Mouse (Mus musculus) liver, embryonic 16.5 days (tissue): ENCODE measurements around the gene Supt7l. TPM values are rescaled to one million over a fixed set of nuclear protein-coding genes. Genes with fewer than 3 reads are reported as not detected.

Experiments used
- ATAC-seq: fragments of 200-750 bp; cut with Nextera tagmentation; 2 replicates; pipeline ENCODE4 v1.8.0; 2017; ENCODE audit warnings: low read depth, mild to moderate bottlenecking, moderate number of reproducible peaks, moderate library complexity
- H3K27ac ChIP-seq: fragments of 300-500 bp; sonication (generic); 2 replicates; pipeline ENCODE4 v1.5.1; 2014; ENCODE audit warnings: mild to moderate bottlenecking, low read length
- H3K27me3 ChIP-seq: fragments of 300-500 bp; sonication (generic); 2 replicates; pipeline ENCODE4 v1.6.1; 2014; ENCODE audit warnings: low read depth, low read length, mixed read lengths; ENCODE audit not compliant: control insufficient read depth, insufficient read depth
- H3K36me3 ChIP-seq: fragments of 300-500 bp; sonication (generic); 2 replicates; pipeline ENCODE4 v1.6.1; 2014; ENCODE audit warnings: mild to moderate bottlenecking; ENCODE audit not compliant: control insufficient read depth, insufficient read depth
- H3K4me1 ChIP-seq: fragments of 300-500 bp; sonication (generic); 2 replicates; pipeline ENCODE4 v1.6.1; 2014; ENCODE audit warnings: low read depth, low read length, mixed read lengths; ENCODE audit not compliant: control insufficient read depth
- H3K4me2 ChIP-seq: fragments of 300-500 bp; sonication (generic); 2 replicates; pipeline ENCODE4 v1.6.1; 2014; ENCODE audit warnings: low read depth, low read length, mixed read lengths
- H3K4me3 ChIP-seq: fragments of 300-500 bp; sonication (generic); 2 replicates; pipeline ENCODE4 v1.5.1; 2014; ENCODE audit warnings: low read depth, mild to moderate bottlenecking, low read length
- H3K9ac ChIP-seq: fragments of 300-500 bp; sonication (generic); 2 replicates; pipeline ENCODE4 v1.6.1; 2014; ENCODE audit warnings: low read depth, low read length
- H3K9me3 ChIP-seq: fragments of 300-500 bp; sonication (generic); replicated peaks from 2 replicates; pipeline ENCODE4 v1.6.1; 2016; ENCODE audit warnings: low read length; ENCODE audit not compliant: control insufficient read depth
- WGBS: fragments of 180-500 bp; shearing (Covaris S2); extraction: QIAGEN DNeasy Blood & Tissue Kit; methylation state at CpG from one replicate; pipeline ENCODE4 v1.1.7; 2014; ENCODE audit not compliant: insufficient replicate concordance; 5-methylcytosine and 5-hydroxymethylcytosine counted together
- polyA plus RNA-seq: library from polyadenylated mRNA; unstranded; fragments of >200 nt; fragmentation: Nextera tagmentation; extraction: Ambion mirVana; gene quantifications from 2 replicates; pipeline ENCODE4 v1.2.1, GENCODE M21; 2015

The Supt7l gene
- polyA plus RNA-seq, 1 experiment from 2014 or later = 7.5 TPM

DNA sequence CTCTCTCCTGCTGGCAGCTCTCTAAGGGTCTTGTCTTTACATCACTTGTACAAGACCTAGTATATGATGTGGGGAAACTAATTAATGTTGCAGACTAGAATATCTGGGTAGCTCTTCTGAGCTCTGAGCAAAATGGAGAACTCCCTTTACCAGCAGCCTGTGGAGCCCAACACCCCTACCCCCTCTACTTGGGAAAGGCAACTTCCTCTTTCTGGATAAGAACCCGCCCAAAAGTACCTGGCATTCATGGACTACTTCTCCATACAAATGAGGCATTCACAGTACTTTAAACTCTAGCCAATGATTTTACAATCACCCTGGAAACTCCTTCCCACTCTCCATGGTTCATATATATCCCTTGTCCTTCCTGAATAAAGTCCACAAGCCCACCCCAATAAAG, 15.1 kb downstream of the Supt7l start:
- no peaks in the 10 kb centered on the region for H3K9me3 ChIP-seq
- ATAC-seq = no peak
- 45% methylated on average over 1 of the region's 1 CpGs for WGBS
- no peak overlapping the region for H3K4me3 ChIP-seq
- H3K36me3 ChIP-seq = peaks cover 19% of the 10 kb centered on the region
- H3K27ac ChIP-seq = no peak overlapping the region
- H3K4me1 ChIP-seq = no peaks in the 10 kb centered on the region
- no peaks in the 10 kb centered on the region for H3K27me3 ChIP-seq
- H3K9ac ChIP-seq = no peak overlapping the region
- no peak overlapping the region for H3K4me2 ChIP-seq

DNA sequence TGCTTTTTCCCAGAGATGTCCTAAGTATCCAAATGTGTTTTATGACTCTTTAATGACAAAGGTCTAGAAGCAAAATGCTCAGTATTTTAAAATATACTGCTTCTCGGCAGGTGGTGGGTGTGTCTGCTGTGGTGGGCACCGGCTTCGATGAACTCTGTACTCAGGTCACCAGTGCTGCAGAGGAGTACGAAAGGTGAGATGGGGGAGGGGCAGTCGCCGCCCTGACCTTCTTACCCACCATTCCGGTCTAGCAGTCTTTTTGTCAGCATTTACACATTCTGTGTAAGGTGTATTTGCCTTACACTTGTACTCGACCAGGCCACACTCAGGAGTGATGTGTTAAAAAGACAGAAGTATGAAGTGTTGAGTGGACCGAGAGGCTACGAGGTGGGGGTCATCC, 22.8 kb downstream of the Supt7l start:
- Histone ChIP-seq H3K9me3 (no peaks in the 10 kb centered on the region), H3K4me2 (no peak overlapping the region), H3K27me3 (no peaks in the 10 kb centered on the region), H3K4me1 (no peaks in the 10 kb centered on the region), H3K27ac (no peak overlapping the region), H3K9ac (no peak overlapping the region), H3K36me3 (peaks cover 17% of the 10 kb centered on the region), H3K4me3 (no peak overlapping the region)
- ATAC-seq = no peak
- 75% methylated on average over 10 of the region's 10 CpGs for WGBS

DNA sequence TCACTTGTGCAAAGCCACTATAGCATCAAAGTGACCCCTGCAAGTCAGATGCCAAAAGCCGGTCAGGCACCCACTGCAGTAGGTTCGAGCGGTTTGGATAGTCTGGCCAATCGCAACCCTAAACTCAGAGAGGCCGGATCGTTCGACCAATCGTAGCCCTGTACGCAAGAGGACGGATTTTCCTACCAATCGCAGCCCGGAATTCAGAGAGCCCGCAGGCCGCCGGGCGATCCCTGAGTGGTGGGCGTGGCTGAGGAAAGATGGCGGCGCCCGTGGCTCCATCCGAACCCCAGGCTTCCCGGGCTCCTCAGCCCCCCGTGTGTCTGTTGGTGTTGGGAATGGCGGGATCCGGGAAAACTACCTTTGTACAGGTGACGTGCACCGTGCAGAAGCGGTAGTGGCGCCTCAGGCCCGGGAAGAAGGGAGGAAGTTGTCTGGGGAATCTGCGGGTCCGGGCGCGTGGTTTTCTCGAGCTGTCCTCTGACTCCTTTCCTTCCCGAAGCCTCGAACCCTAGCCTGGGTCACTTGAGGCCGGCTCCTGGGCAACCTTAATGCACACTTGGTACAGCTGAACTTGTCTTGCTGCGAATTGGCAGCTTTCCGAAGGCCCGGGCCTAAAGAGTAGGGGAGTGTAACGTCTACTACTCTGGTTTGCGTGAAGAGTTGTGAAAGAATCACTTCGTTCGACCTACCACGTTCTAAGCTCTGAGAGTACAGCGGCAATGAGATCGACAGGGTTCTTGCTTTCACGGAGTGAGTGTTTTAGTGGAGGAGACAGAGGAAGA, 32.9 kb downstream of the Supt7l start, which contains the start of gene Gpn1:
Gene Gpn1 (plus strand): TSS at position 229 of the 785 bp plus-strand sequence.
- ATAC-seq = peak; percentile 100
- Histone ChIP-seq H3K27ac (no peak within 1 kb of the TSS), H3K27me3 (0 out of 2 replicates have a peak, but pooled peaks cover 2% of the 10 kb centered on the region), H3K9me3 (no peaks in the 10 kb centered on the region), H3K9ac (peak within 1 kb of the TSS; percentile 74), H3K36me3 (peaks cover 3% of the 10 kb centered on the region; the same call in 1 of the 2 replicates), H3K4me2 (peak within 1 kb of the TSS; percentile 94), H3K4me3 (peak within 1 kb of the TSS; percentile 84), H3K4me1 (peaks cover 11% of the 10 kb centered on the region)
- WGBS = under 1% methylated on average over 49 of the region's 49 CpGs

DNA sequence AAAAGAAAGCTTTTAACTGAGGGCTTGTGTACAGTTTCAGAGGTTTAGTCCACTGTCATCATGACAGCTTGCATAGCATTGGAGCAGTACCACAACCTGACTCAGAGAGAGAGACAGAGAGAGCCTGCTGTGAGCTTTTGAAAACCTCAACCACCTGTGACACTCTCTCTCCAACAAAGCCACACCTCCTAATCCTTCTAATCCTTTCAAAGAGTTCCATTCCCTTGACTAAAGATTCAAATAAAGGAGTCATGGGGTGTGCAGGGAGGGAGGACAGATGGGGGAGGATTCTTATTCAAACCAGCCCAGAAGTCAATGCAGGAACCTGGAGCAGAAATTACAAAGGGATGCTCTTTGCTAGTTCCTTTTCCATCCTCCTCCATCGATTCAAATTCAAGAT, 35.6 kb downstream of the Supt7l start:
- WGBS = 58% methylated on average over 1 of the region's 1 CpGs
- no peak overlapping the region for H3K4me3 ChIP-seq
- no peak overlapping the region for H3K27ac ChIP-seq
- peaks cover 3% of the 10 kb centered on the region; the same call in 1 of the 2 replicates for H3K36me3 ChIP-seq
- 0 out of 2 replicates have a peak, but pooled peaks cover 2% of the 10 kb centered on the region for H3K27me3 ChIP-seq
- H3K4me1 ChIP-seq = peaks cover 11% of the 10 kb centered on the region
- H3K4me2 ChIP-seq = no peak overlapping the region
- H3K9me3 ChIP-seq = no peaks in the 10 kb centered on the region
- no peak for ATAC-seq
- no peak overlapping the region for H3K9ac ChIP-seq

DNA sequence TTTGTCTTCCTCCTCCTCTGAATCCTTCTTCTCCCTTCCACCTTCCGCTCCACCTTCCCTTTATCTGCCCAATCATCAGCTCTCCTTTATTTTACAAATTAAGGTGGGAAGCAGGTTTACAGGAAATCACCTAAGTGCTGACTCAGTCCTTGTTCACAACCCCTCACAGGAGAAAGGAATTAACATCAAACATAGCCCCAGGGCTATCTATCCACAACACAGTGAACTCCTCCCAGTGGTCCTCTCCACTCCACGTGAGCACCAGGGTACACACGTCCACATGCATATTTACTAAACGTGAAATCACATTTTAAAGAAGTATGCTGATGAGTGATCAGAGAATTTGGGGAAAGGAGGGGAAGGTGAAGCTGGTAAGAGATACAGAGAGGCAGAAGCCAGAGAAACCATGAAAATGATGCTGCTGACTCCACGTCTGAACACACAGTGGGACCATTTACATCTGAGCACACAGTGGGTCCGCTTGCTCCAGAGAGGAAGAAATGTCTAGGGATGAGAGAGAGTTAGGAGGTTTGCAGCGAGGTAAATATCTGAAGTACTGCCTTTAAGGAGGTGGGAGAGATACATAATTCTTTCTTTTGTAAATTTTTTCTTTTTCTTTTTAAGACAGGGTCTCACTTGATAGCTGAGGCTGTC, 38.4 kb downstream of the Supt7l start:
- 53% methylated on average over 7 of the region's 7 CpGs for WGBS
- H3K4me1 ChIP-seq = peaks cover 3% of the 10 kb centered on the region
- H3K4me3 ChIP-seq = no peak overlapping the region
- H3K9me3 ChIP-seq = no peaks in the 10 kb centered on the region
- H3K27ac ChIP-seq = no peak overlapping the region
- H3K4me2 ChIP-seq = no peak overlapping the region
- no peak for ATAC-seq
- no peak overlapping the region for H3K9ac ChIP-seq
- H3K27me3 ChIP-seq = 0 out of 2 replicates have a peak, but pooled peaks cover 2% of the 10 kb centered on the region
- no peaks in the 10 kb centered on the region for H3K36me3 ChIP-seq

DNA sequence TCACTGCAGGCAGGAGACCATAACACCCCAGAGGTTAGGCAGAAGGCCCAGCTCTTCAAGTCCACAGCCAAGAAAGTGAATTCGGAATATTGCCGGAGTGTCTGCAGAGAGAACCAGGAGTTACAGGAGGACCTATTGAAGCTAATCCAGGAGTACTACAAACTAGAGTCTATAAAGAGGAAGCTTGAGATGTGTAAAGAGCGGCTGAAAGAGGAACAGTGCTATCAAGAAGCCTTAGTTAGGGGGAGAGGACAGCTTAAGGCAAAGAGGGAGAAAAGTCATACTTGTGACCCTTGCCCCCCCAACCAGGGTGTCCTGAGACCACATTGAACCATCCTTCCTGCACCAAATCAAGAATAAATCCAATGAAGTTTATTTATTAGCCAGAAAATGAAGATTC, 39.7 kb downstream of the Supt7l start:
- H3K4me1 ChIP-seq = no peaks in the 10 kb centered on the region
- no peak overlapping the region for H3K27ac ChIP-seq
- no peak overlapping the region for H3K4me3 ChIP-seq
- H3K27me3 ChIP-seq = no peaks in the 10 kb centered on the region
- WGBS = 61% methylated on average over 3 of the region's 3 CpGs
- H3K9ac ChIP-seq = no peak overlapping the region
- ATAC-seq = no peak
- H3K4me2 ChIP-seq = no peak overlapping the region
- no peaks in the 10 kb centered on the region for H3K36me3 ChIP-seq
- no peaks in the 10 kb centered on the region for H3K9me3 ChIP-seq

DNA sequence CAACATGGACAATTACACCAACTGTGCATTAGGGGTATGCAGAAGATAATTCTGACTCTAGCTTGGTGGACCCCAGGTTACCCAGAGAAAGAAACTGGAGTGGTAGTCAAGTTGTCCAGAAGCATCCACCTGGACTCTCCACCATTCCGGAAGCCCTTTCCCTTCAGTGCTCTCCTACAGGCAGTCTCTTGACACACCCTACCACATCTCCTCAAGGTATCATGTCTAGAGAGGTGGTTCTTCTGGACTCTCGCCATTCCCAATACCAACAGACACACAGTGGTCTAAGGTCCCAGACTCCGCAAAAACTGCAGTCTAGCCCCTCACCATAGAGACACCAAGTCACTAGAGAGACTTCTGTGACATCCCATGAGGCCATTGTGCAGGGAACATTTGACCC, 42.2 kb downstream of the Supt7l start, which contains the start of gene 4930548H24Rik:
Gene 4930548H24Rik (plus strand): TSS at position 301 of the 400 bp plus-strand sequence.
- no peak within 1 kb of the TSS for H3K4me2 ChIP-seq
- H3K9ac ChIP-seq = no peak within 1 kb of the TSS
- no peaks in the 10 kb centered on the region for H3K9me3 ChIP-seq
- no peaks in the 10 kb centered on the region for H3K4me1 ChIP-seq
- H3K36me3 ChIP-seq = peaks cover 3% of the 10 kb centered on the region; the same call in 1 of the 2 replicates
- ATAC-seq = no peak
- 72% methylated on average over 3 of the region's 3 CpGs for WGBS
- no peaks in the 10 kb centered on the region for H3K27me3 ChIP-seq
- H3K27ac ChIP-seq = no peak within 1 kb of the TSS
- H3K4me3 ChIP-seq = no peak within 1 kb of the TSS

DNA sequence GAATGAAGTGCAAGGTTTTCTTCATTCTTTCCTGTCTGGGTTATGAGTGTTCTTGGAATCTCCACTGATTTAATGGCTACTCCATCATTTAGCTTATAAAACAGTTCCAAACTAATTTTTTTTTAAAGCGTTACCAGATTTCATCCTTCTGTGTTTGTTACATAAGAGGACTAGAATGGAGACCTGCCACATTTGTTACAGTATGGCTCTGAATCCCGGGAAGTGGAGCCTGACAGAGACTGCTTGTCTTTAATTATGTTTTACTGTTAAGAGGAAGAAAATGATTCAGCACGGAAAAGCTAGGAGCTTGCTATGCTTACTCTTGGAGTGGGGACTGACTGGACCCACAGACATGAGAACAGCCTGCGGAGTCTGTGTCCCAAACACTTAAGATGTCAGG, 47.1 kb downstream of the Supt7l start:
- WGBS = 80% methylated on average over 4 of the region's 4 CpGs
- ATAC-seq = no peak
- Histone ChIP-seq H3K27ac (no peak overlapping the region), H3K4me1 (no peaks in the 10 kb centered on the region), H3K4me3 (no peak overlapping the region), H3K9ac (no peak overlapping the region), H3K36me3 (peaks cover 26% of the 10 kb centered on the region), H3K4me2 (no peak overlapping the region), H3K9me3 (no peaks in the 10 kb centered on the region), H3K27me3 (no peaks in the 10 kb centered on the region)

DNA sequence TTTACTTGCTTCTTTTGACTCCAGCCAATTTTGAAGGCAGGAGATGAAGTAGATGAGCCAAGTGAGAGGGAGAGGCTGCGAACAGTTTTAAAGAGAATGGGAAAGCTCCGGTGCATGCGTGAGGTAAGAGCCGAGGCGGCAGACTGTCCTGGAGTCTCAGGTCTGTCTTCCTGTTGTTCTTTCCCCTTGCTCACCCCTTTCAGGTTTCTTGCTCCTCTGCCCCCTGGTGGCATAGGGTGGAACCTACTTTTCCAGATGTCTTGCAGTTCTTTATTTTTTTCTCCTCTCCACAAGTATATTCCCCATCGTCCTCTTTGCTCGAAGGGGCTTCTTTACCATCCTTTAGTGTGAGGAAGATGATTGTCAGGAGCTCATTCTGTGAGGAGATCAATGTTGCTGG, 57.3 kb downstream of the Supt7l start:
- Histone ChIP-seq H3K4me2 (no peak overlapping the region), H3K4me3 (no peak overlapping the region), H3K36me3 (peaks cover 34% of the 10 kb centered on the region), H3K27ac (no peak overlapping the region), H3K4me1 (no peaks in the 10 kb centered on the region), H3K9me3 (no peaks in the 10 kb centered on the region), H3K9ac (no peak overlapping the region), H3K27me3 (no peaks in the 10 kb centered on the region)
- no peak for ATAC-seq
- 70% methylated on average over 7 of the region's 7 CpGs for WGBS
